In the genomic region with DNA sequence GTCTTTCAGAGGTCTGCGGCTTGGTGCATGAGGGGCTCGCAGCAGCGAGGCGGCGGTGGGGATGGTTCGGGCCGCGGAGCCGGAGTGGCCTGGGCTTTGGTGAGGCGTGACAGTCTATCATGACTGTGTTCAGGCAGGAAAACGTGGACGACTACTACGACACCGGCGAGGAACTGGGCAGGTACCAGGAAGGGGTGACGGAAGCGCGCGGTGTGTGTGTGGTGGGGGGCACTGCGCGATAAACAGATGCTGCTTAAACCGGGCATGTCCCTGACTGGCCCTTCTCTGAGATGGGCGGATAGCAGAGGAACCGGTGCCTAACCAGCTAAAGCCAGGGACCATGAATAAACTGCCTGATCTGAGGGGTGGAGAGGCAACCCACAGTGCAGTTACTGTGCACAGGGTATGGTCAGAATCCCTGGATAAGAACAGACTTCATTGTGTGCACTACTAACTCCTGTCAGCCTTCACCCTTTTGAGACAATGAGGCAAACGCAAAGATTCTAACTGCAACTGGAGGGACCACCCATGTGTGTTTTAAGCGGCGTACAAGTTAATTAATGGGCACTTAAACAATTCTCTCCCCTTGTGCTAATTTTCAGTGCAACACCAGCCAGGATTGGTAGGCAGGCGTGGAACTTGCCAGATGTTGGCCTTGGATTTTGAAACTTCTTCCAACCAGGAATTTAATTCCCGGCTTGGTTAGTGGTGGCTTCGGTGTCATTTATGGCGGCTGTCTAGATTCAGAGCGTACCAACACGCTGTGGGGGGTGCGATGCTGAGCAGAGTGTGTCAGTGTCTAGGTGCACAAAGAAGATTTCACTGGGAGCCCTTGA, we compare ENCODE assay signal across 8 mouse cellular contexts. TPM values are rescaled to one million over a fixed set of nuclear protein-coding genes. Genes with fewer than 3 reads are reported as not detected.
DNase-seq lines count a peak whose midpoint lies in the region; ATAC-seq and TF ChIP-seq lines count a peak whose summit lies in the region.

No protein-coding gene starts in this region.

- DNase-seq in Muller cell, postnatal 12 days (ENCODE audit: inconsistent ontology term) = peak; percentile 58
- peak; percentile 74 for DNase-seq in embryo, embryonic 9.5 days (ENCODE audit: extremely low spot score)
- DNase-seq in kidney, postnatal 10 days = peak; percentile 58
- DNase-seq in lung, postnatal 0 days (ENCODE audit: low spot score) = peak; percentile 52
- peak; percentile 69 for DNase-seq in retina, postnatal 1 day

- ATAC-seq in CD4-positive, CD25-positive, alpha-beta regulatory T cell, adult 4 months = peak; percentile 65
- ATAC-seq in heart, embryonic 15.5 days (replicated peaks; ENCODE audit: insufficient number of reproducible peaks, insufficient read depth, low FRiP score, low read depth) = peak; percentile 47
- peak; percentile 44 for ATAC-seq in lung, postnatal 0 days
- ATAC-seq in erythroid progenitor cell, adult 5-6 weeks (replicated peaks; ENCODE audit: low FRiP score, poor library complexity, severe bottlenecking) = no peak

- peak overlapping the region; percentile 66 for H3K4me3 ChIP-seq in heart, embryonic 15.5 days
- H3K4me3 ChIP-seq in lung, postnatal 0 days (ENCODE audit: low read depth, low read length) = peak overlapping the region; percentile 92

- H3K4me1 ChIP-seq in heart, embryonic 15.5 days (replicated peaks) = peaks cover 6% of the 10 kb centered on the region
- H3K4me1 ChIP-seq in lung, postnatal 0 days (ENCODE audit: insufficient read depth, low read depth, low read length) = peaks cover 4% of the 10 kb centered on the region; the same call in 1 of the 2 replicates

- 14% methylated on average over 34 of the region's 34 CpGs for WGBS in heart, embryonic 15.5 days
- 7% methylated on average over 34 of the region's 34 CpGs for WGBS in lung, postnatal 0 days

- TF ChIP-seq CTCF in lung, postnatal 0 days (IDR thresholded peaks at IDR 0.05) = no peak

- no peaks in the 10 kb centered on the region for H3K27me3 ChIP-seq in heart, embryonic 15.5 days
- H3K27me3 ChIP-seq in lung, postnatal 0 days (replicated peaks; ENCODE audit: insufficient read depth, low read length) = no peaks in the 10 kb centered on the region

- peak overlapping the region; percentile 91 for H3K4me2 ChIP-seq in heart, embryonic 15.5 days
- H3K4me2 ChIP-seq in lung, postnatal 0 days (replicated peaks; ENCODE audit: low read depth, low read length) = peak overlapping the region; percentile 81

- TF ChIP-seq EP300 in lung, postnatal 0 days (IDR thresholded peaks at IDR 0.05) = no peak

- H3K36me3 ChIP-seq in heart, embryonic 15.5 days = no peaks in the 10 kb centered on the region
- peaks cover 5% of the 10 kb centered on the region; the same call in 1 of the 2 replicates for H3K36me3 ChIP-seq in lung, postnatal 0 days (ENCODE audit: insufficient read depth, low read length)

- H3K9me3 ChIP-seq in heart, embryonic 15.5 days (replicated peaks) = no peaks in the 10 kb centered on the region
- no peaks in the 10 kb centered on the region for H3K9me3 ChIP-seq in lung, postnatal 0 days (ENCODE audit: low read length)

- peak overlapping the region; percentile 77 for H3K9ac ChIP-seq in heart, embryonic 15.5 days
- peak overlapping the region; percentile 93 for H3K9ac ChIP-seq in lung, postnatal 0 days (replicated peaks; ENCODE audit: low read depth)

- peak overlapping the region; percentile 55 for H3K27ac ChIP-seq in heart, embryonic 15.5 days
- H3K27ac ChIP-seq in lung, postnatal 0 days (ENCODE audit: low read length) = peak overlapping the region; percentile 94

RNA-seq across cellular contexts. Expression of gene Dapk1, which starts 0.9 kb away (rescaled TPM):
- 1 to 10 TPM; 1.4 to 1.8 TPM for polyA plus RNA-seq in CD4-positive, CD25-positive, alpha-beta regulatory T cell, adult 4 months (2017; shearing (Covaris generic))
- polyA plus RNA-seq in heart, embryonic 15.5 days (2015; fragmentation: Nextera tagmentation; extraction: Ambion mirVana) = 7.6 and 10.2 TPM in 2 replicates
- polyA plus RNA-seq in lung, postnatal 0 days (2015; fragmentation: Nextera tagmentation; extraction: Ambion mirVana) = 44.0 and 48.7 TPM in 2 replicates
- total RNA-seq in erythroid progenitor cell, adult 5-6 weeks (2015; ENCODE audit: low replicate concordance) = 1.3 and 6.8 TPM in 2 replicates
- 0.23 and 3.7 TPM in 2 replicates for total RNA-seq in erythroid progenitor cell, adult 5-6 weeks (2017; ENCODE audit: low replicate concordance)
